Comparison of ENCODE assay signal across 23 mouse cellular contexts in genomic region chr6:38165385-38165784, GRCm38 (mm10). TPM values are rescaled to one million over a fixed set of nuclear protein-coding genes. Genes with fewer than 3 reads are reported as not detected.
DNase-seq lines count a peak whose midpoint lies in the region; ATAC-seq lines count a peak whose summit lies in the region.
"Had no signal": no experiment of that assay in that cellular context is flagged by ENCODE, and none has a peak within 500 bp of the region (broad histone marks: within the 10 kb centered on the region; RNA-seq: fewer than 3 reads in every experiment).

No protein-coding gene starts in this region.

- no peak overlapping the region for H3K4me3 ChIP-seq in forebrain, embryonic 12.5 days (replicated peaks)
- H3K4me3 ChIP-seq in forebrain, embryonic 13.5 days, result no peak overlapping the region
- no peak overlapping the region for H3K4me3 ChIP-seq in kidney, embryonic 16.5 days (ENCODE audit: low read length)
- no peak overlapping the region for H3K4me3 ChIP-seq in limb, embryonic 10.5 days
- no peak overlapping the region for H3K4me3 ChIP-seq in neural tube, embryonic 14.5 days (ENCODE audit: low read depth, low read length)
- no peak overlapping the region for H3K4me3 ChIP-seq in midbrain, embryonic 10.5 days
- H3K4me3 ChIP-seq: erythroblast, embryonic 14.5 days; heart, adult 2 months; layer of hippocampus, adult 2 months; left cerebral cortex, adult 2 months; myocyte had no signal

- H3K9me3 ChIP-seq in forebrain, embryonic 12.5 days, result no peaks in the 10 kb centered on the region
- H3K9me3 ChIP-seq in forebrain, embryonic 13.5 days (replicated peaks), result no peaks in the 10 kb centered on the region
- no peaks in the 10 kb centered on the region for H3K9me3 ChIP-seq in kidney, embryonic 16.5 days (ENCODE audit: low read length)
- H3K9me3 ChIP-seq in limb, embryonic 10.5 days (replicated peaks), result no peaks in the 10 kb centered on the region
- H3K9me3 ChIP-seq in neural tube, embryonic 14.5 days (ENCODE audit: control insufficient read depth, low read length), result no peaks in the 10 kb centered on the region
- no peaks in the 10 kb centered on the region for H3K9me3 ChIP-seq in midbrain, embryonic 10.5 days (replicated peaks)

- 75% methylated on average over 6 of the region's 6 CpGs for WGBS in forebrain, embryonic 12.5 days
- WGBS in forebrain, embryonic 13.5 days, result 87% methylated on average over 6 of the region's 6 CpGs
- 37% methylated on average over 6 of the region's 6 CpGs for WGBS in kidney, embryonic 16.5 days
- WGBS in limb, embryonic 10.5 days, result 29% methylated on average over 6 of the region's 6 CpGs
- WGBS in neural tube, embryonic 14.5 days, result 65% methylated on average over 6 of the region's 6 CpGs
- WGBS in midbrain, embryonic 10.5 days, result 78% methylated on average over 6 of the region's 6 CpGs

- peaks cover 16% of the 10 kb centered on the region for H3K4me1 ChIP-seq in forebrain, embryonic 12.5 days
- H3K4me1 ChIP-seq in forebrain, embryonic 13.5 days, result peaks cover 9% of the 10 kb centered on the region
- peaks cover 6% of the 10 kb centered on the region; the same call in 1 of the 2 replicates for H3K4me1 ChIP-seq in kidney, embryonic 16.5 days (ENCODE audit: insufficient read depth, low read length)
- H3K4me1 ChIP-seq in limb, embryonic 10.5 days, result peaks cover 53% of the 10 kb centered on the region
- peaks cover 16% of the 10 kb centered on the region; the same call in 1 of the 2 replicates for H3K4me1 ChIP-seq in neural tube, embryonic 14.5 days (ENCODE audit: control insufficient read depth, insufficient read depth, low read length)
- peaks cover 16% of the 10 kb centered on the region for H3K4me1 ChIP-seq in midbrain, embryonic 10.5 days

- H3K4me2 ChIP-seq in forebrain, embryonic 12.5 days, result no peak overlapping the region
- no peak overlapping the region for H3K4me2 ChIP-seq in forebrain, embryonic 13.5 days
- H3K4me2 ChIP-seq in kidney, embryonic 16.5 days (replicated peaks; ENCODE audit: low read depth, low read length), result no peak overlapping the region
- H3K4me2 ChIP-seq in neural tube, embryonic 14.5 days (ENCODE audit: low read depth, low read length), result no peak overlapping the region
- H3K4me2 ChIP-seq: liver, embryonic 11.5 days had no signal

- no peak overlapping the region for H3K9ac ChIP-seq in forebrain, embryonic 12.5 days
- no peak overlapping the region for H3K9ac ChIP-seq in forebrain, embryonic 13.5 days
- 0 out of 2 replicates have a peak overlapping the region, but pooled peaks have one; percentile 1 for H3K9ac ChIP-seq in kidney, embryonic 16.5 days (replicated peaks; ENCODE audit: low read length)
- H3K9ac ChIP-seq in neural tube, embryonic 14.5 days (replicated peaks; ENCODE audit: low read depth, low read length), result no peak overlapping the region

- H3K27ac ChIP-seq in forebrain, embryonic 12.5 days, result 0 out of 2 replicates have a peak overlapping the region, but pooled peaks have one; percentile 20
- no peak overlapping the region for H3K27ac ChIP-seq in forebrain, embryonic 13.5 days
- H3K27ac ChIP-seq in kidney, embryonic 16.5 days (ENCODE audit: low read length), result peak overlapping the region; percentile 41
- peak overlapping the region; percentile 77 for H3K27ac ChIP-seq in limb, embryonic 10.5 days
- H3K27ac ChIP-seq in neural tube, embryonic 14.5 days (ENCODE audit: low read depth, low read length), result 0 out of 2 replicates have a peak overlapping the region, but pooled peaks have one; percentile 22
- H3K27ac ChIP-seq in midbrain, embryonic 10.5 days (replicated peaks), result no peak overlapping the region; the same call in 1 of the 2 replicates
- H3K27ac ChIP-seq: heart, adult 2 months; kidney, postnatal 0 days; layer of hippocampus, adult 2 months; left cerebral cortex, adult 2 months had no signal

- DNase-seq in kidney, adult 11 months, result no peak
- peak; percentile 53 for DNase-seq in limb, embryonic 10.5 days (ENCODE audit: low spot score)
- DNase-seq in thymus, postnatal 10 days (ENCODE audit: low spot score in 2 of 2), result no peak
- no peak for DNase-seq in midbrain, embryonic 10.5 days (ENCODE audit: low spot score)
- DNase-seq: adrenal gland, adult 8-10 months; cerebellum, adult 11 months; gastrocnemius, postnatal 14 days; heart, adult 2 months; lung, adult 2 months; lung, postnatal 36 days; midbrain, embryonic 14.5 days; spleen, adult 18-20 months; thymus, adult 2 months had no signal

- H3K36me3 ChIP-seq in forebrain, embryonic 12.5 days (replicated peaks), result peaks cover 57% of the 10 kb centered on the region
- H3K36me3 ChIP-seq in forebrain, embryonic 13.5 days (ENCODE audit: poor library complexity, severe bottlenecking), result peaks cover 63% of the 10 kb centered on the region
- peaks cover 25% of the 10 kb centered on the region for H3K36me3 ChIP-seq in kidney, embryonic 16.5 days (ENCODE audit: insufficient read depth, low read length)
- H3K36me3 ChIP-seq in limb, embryonic 10.5 days, result peaks cover 56% of the 10 kb centered on the region
- H3K36me3 ChIP-seq in neural tube, embryonic 14.5 days (ENCODE audit: control insufficient read depth, insufficient read depth, low read length), result peaks cover 28% of the 10 kb centered on the region
- peaks cover 69% of the 10 kb centered on the region for H3K36me3 ChIP-seq in midbrain, embryonic 10.5 days

- no peak for ATAC-seq in forebrain, embryonic 12.5 days (ENCODE audit: low FRiP score)
- no peak for ATAC-seq in forebrain, embryonic 13.5 days
- ATAC-seq in kidney, embryonic 16.5 days (ENCODE audit: low FRiP score, low TSS enrichment), result no peak
- ATAC-seq in neural tube, embryonic 14.5 days (ENCODE audit: low read depth), result no peak

- no peaks in the 10 kb centered on the region for H3K27me3 ChIP-seq in forebrain, embryonic 12.5 days
- no peaks in the 10 kb centered on the region for H3K27me3 ChIP-seq in forebrain, embryonic 13.5 days
- H3K27me3 ChIP-seq in kidney, embryonic 16.5 days (ENCODE audit: insufficient read depth, low read length), result no peaks in the 10 kb centered on the region
- no peaks in the 10 kb centered on the region for H3K27me3 ChIP-seq in limb, embryonic 10.5 days (ENCODE audit: low read depth, poor library complexity, severe bottlenecking)
- no peaks in the 10 kb centered on the region for H3K27me3 ChIP-seq in neural tube, embryonic 14.5 days (ENCODE audit: control insufficient read depth, insufficient read depth, low read length)
- H3K27me3 ChIP-seq in midbrain, embryonic 10.5 days (ENCODE audit: low read depth, poor library complexity, severe bottlenecking), result no peaks in the 10 kb centered on the region

RNA-seq across cellular contexts. Expression of gene Atp6v0a4, which starts 41.0 kb away (rescaled TPM):
- polyA plus RNA-seq in forebrain, embryonic 12.5 days (2016; fragmentation: Nextera tagmentation; extraction: Ambion mirVana), result 0.29 TPM in 1 of 2 replicates, not detected in the other
- 0.15 TPM in 1 of 2 replicates, not detected in the other for polyA plus RNA-seq in forebrain, embryonic 13.5 days (2015; fragmentation: Nextera tagmentation; extraction: Ambion mirVana)
- polyA plus RNA-seq in kidney, embryonic 16.5 days (2015; fragmentation: Nextera tagmentation; extraction: Ambion mirVana), result 21.8 and 28.9 TPM in 2 replicates
- not detected in 2 replicates for polyA plus RNA-seq in limb, embryonic 10.5 days (2016; fragmentation: Nextera tagmentation; extraction: Ambion mirVana)
- 0.44 TPM in 1 of 2 replicates, not detected in the other for polyA plus RNA-seq in neural tube, embryonic 14.5 days (2014; fragmentation: Nextera tagmentation; extraction: Ambion mirVana)
- polyA plus RNA-seq in midbrain, embryonic 10.5 days (2016; fragmentation: Nextera tagmentation; extraction: Ambion mirVana), result not detected in 2 replicates
- polyA plus RNA-seq: erythroblast, embryonic 14.5 days; midbrain, embryonic 14.5 days had no signal

RNA-seq across cellular contexts. Expression of gene Tmem213, which starts 56.3 kb away (rescaled TPM):
- polyA plus RNA-seq in forebrain, embryonic 12.5 days (2016; fragmentation: Nextera tagmentation; extraction: Ambion mirVana), result not detected in 2 replicates
- polyA plus RNA-seq in forebrain, embryonic 13.5 days (2015; fragmentation: Nextera tagmentation; extraction: Ambion mirVana), result not detected in 2 replicates
- polyA plus RNA-seq in kidney, embryonic 16.5 days (2015; fragmentation: Nextera tagmentation; extraction: Ambion mirVana), result 69.8 and 72.7 TPM in 2 replicates
- not detected in 2 replicates for polyA plus RNA-seq in limb, embryonic 10.5 days (2016; fragmentation: Nextera tagmentation; extraction: Ambion mirVana)
- polyA plus RNA-seq in neural tube, embryonic 14.5 days (2014; fragmentation: Nextera tagmentation; extraction: Ambion mirVana), result not detected in 2 replicates
- not detected in 2 replicates for polyA plus RNA-seq in midbrain, embryonic 10.5 days (2016; fragmentation: Nextera tagmentation; extraction: Ambion mirVana)
- polyA plus RNA-seq: erythroblast, embryonic 14.5 days; heart, adult 2 months; liver, embryonic 11.5 days; midbrain, embryonic 14.5 days; myocyte had no signal

Comparison
In these comparisons a context has a peak if more than half of its experiments do, and no peak if none do; other contexts are left out.
1. H3K27ac ChIP-seq: peak in forebrain, embryonic 12.5 days (single experiment), kidney, embryonic 16.5 days (single experiment), limb, embryonic 10.5 days (single experiment) and neural tube, embryonic 14.5 days (single experiment); none in forebrain, embryonic 13.5 days (single experiment) and midbrain, embryonic 10.5 days (single experiment).
2. RNA of gene Atp6v0a4, which starts 41.0 kb away (polyA plus RNA-seq): 21.8 to 28.9 TPM in kidney, embryonic 16.5 days; 0.44 TPM in neural tube, embryonic 14.5 days, 0.15 TPM in forebrain, embryonic 13.5 days, 0.29 TPM in forebrain, embryonic 12.5 days, not detected in midbrain, embryonic 10.5 days and not detected in limb, embryonic 10.5 days; every median in the first group is over 10 times any median in the second.
3. RNA of gene Tmem213, which starts 56.3 kb away (polyA plus RNA-seq): 69.8 to 72.7 TPM in kidney, embryonic 16.5 days; not detected in neural tube, embryonic 14.5 days, not detected in forebrain, embryonic 13.5 days, not detected in limb, embryonic 10.5 days, not detected in forebrain, embryonic 12.5 days and not detected in midbrain, embryonic 10.5 days; every median in the first group is over 10 times any median in the second.